Mouse (Mus musculus) stomach, postnatal 0 days (tissue): ENCODE measurements around the gene Adar.

ENCODE experiments used
- CTCF ChIP-seq: IDR thresholded peaks from 2 replicates; pipeline ENCODE4 v1.5.1; 2016; ENCODE audit warnings: antibody characterized with exemption, low read depth, mild to moderate bottlenecking, moderate library complexity
- EP300 ChIP-seq: optimal IDR thresholded peaks from 2 replicates; pipeline ENCODE3; 2016; ENCODE audit warnings: antibody characterized with exemption

DNA sequence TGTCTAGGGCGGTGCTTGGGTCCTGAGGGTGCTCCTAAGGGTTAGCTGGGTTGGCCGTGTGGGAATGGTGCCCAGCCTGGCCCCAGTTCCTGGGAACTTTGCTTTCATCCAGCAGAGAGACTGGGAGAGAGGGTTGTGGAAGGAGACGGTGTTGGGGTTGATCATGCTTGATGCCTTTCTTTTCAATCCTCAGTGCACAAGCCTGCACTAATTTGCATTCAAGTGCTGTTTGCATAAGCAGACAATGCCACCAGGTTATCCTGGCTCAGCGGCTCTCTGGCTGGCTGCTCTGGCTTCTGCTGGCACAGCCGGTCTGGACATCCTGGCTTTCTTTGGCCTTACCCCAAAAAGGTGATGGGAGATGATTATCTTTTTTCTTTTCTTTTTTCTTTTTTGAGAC lies 37.2 kb upstream of the Adar start:
- no peak for TF ChIP-seq CTCF
- TF ChIP-seq EP300, result no peak
